Mouse (Mus musculus): ENCODE measurements around the gene Rce1. TPM values are rescaled to one million over a fixed set of nuclear protein-coding genes. Genes with fewer than 3 reads are reported as not detected.

Gene Rce1
- polyA plus RNA-seq, 2 experiments = 61.5 to 90.2 TPM

DNA sequence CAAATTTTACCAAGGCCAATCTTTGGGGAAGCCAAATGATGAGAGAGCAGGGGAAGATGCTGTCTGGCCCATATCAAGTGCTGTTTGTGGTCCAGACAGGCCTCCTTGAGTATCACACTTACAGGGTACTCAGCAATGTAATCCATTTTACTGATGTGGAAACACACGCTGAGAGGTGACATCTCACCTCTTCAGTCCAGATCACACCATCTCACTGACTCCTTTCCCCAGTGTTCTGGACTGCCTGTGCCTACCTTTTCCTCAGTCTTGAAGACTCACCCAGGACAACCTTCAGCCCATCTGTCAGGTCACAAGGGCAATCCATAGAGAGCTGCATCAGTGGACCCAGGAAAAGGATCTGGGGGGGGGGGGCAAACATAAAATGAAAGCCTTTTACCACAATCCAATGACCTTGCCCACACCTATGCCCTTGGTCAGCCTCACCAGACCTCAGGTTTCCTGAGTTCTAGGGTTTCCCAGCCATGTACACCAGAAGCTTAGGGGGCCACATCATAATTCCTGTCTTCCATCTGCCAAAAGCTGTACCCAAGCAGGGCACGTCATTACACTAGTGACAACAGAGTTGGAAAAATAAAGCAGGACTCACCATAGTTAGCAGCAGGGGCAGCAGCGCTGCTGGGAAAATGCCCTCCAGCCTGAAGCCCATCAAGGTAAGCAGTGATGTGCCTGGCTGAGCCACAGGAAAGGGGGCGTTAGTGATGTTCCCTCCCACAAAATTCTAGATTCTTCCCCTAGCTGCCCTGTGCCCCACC is 849 bp downstream of the Rce1 start:
- H3K27ac ChIP-seq (replicated peaks; ENCODE audit: low read depth, low read length) = peak overlapping the region; percentile 91; the same call in 1 of the 2 replicates
- H3K36me3 ChIP-seq (ENCODE audit: control insufficient read depth, insufficient read depth, low read length) = peaks cover 39% of the 10 kb centered on the region
- H3K4me2 ChIP-seq (replicated peaks; ENCODE audit: low read depth, low read length, severe bottlenecking) = peak overlapping the region; percentile 78
- H3K9ac ChIP-seq (ENCODE audit: low read depth, low read length, severe bottlenecking) = peak overlapping the region; percentile 92
- no peaks in the 10 kb centered on the region for H3K27me3 ChIP-seq (ENCODE audit: control insufficient read depth, insufficient read depth, low read length)
- WGBS = 22% methylated on average over 4 of the region's 4 CpGs
- H3K4me3 ChIP-seq (replicated peaks; ENCODE audit: low read length) = peak overlapping the region; percentile 90
- DNase-seq (ENCODE audit: low spot score) (no peak), ATAC-seq (ENCODE audit: low FRiP score, low read depth) (no peak)
- TF ChIP-seq POLR2A (IDR thresholded peaks at IDR 0.05; ENCODE audit: borderline replicate concordance, extremely low read depth, insufficient read depth, insufficient read length) = no peak
- peaks cover 19% of the 10 kb centered on the region for H3K4me1 ChIP-seq (ENCODE audit: control insufficient read depth, insufficient read depth, low read length)
- no peaks in the 10 kb centered on the region for H3K9me3 ChIP-seq (ENCODE audit: control insufficient read depth, low read length)

DNA sequence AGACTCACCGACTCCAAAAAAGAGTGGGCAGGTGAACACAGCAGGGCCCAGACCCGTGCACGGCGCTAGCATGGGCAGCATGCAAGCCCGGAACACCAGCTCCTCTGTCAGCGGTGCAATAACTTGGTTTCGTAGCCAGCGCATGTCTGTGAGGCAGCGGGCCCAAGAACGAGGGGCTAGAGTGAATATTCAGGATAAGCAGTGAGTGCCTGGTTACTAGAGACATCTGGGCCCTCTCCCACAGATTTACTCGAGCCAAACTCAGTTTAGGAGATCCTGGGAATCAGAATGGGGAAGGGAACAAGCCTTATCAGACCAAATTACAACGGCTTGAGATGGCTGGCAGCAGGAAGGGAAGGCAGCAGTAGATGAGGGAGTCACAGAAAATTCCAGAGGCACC is 1.4 kb downstream of the Rce1 start:
- TF ChIP-seq POLR2A (IDR thresholded peaks at IDR 0.05; ENCODE audit: borderline replicate concordance, extremely low read depth, insufficient read depth, insufficient read length) = no peak
- no peaks in the 10 kb centered on the region for H3K9me3 ChIP-seq (ENCODE audit: control insufficient read depth, low read length)
- H3K4me3 ChIP-seq (replicated peaks; ENCODE audit: low read length) = no peak overlapping the region
- peaks cover 39% of the 10 kb centered on the region for H3K36me3 ChIP-seq (ENCODE audit: control insufficient read depth, insufficient read depth, low read length)
- H3K4me2 ChIP-seq (replicated peaks; ENCODE audit: low read depth, low read length, severe bottlenecking) = no peak overlapping the region
- peaks cover 19% of the 10 kb centered on the region for H3K4me1 ChIP-seq (ENCODE audit: control insufficient read depth, insufficient read depth, low read length)
- 91% methylated on average over 12 of the region's 12 CpGs for WGBS
- DNase-seq (ENCODE audit: low spot score) (no peak), ATAC-seq (ENCODE audit: low FRiP score, low read depth) (no peak)
- H3K27ac ChIP-seq (replicated peaks; ENCODE audit: low read depth, low read length) = no peak overlapping the region
- H3K9ac ChIP-seq (ENCODE audit: low read depth, low read length, severe bottlenecking) = 0 out of 2 replicates have a peak overlapping the region, but pooled peaks have one; percentile 4
- H3K27me3 ChIP-seq (ENCODE audit: control insufficient read depth, insufficient read depth, low read length) = no peaks in the 10 kb centered on the region

DNA sequence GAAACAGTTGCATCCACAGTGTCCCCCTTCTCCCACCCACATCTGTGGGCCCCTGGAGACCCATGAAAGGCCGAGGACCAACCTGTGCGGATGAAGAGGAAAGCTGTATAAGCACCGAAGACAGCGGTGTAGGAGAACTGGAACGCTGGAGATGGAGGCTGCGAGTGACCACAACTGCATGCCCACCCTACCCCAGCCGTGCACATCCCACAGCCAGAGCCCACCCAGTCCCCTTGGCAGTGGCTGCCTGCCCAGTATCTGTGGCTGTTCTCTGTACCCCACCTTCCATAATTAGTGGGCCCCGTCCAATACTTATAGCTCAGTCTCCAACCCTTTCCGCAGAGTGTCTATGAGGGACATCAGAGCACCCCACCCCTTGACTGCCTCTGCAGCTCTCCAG is 2.0 kb downstream of the Rce1 start:
- H3K36me3 ChIP-seq (ENCODE audit: control insufficient read depth, insufficient read depth, low read length) = peaks cover 39% of the 10 kb centered on the region
- H3K4me3 ChIP-seq (replicated peaks; ENCODE audit: low read length) = no peak overlapping the region
- H3K27me3 ChIP-seq (ENCODE audit: control insufficient read depth, insufficient read depth, low read length) = no peaks in the 10 kb centered on the region
- H3K9ac ChIP-seq (ENCODE audit: low read depth, low read length, severe bottlenecking) = no peak overlapping the region
- H3K4me2 ChIP-seq (replicated peaks; ENCODE audit: low read depth, low read length, severe bottlenecking) = no peak overlapping the region
- TF ChIP-seq POLR2A (IDR thresholded peaks at IDR 0.05; ENCODE audit: borderline replicate concordance, extremely low read depth, insufficient read depth, insufficient read length) = no peak
- WGBS = 92% methylated on average over 9 of the region's 9 CpGs
- ATAC-seq (ENCODE audit: low FRiP score, low read depth) (no peak), DNase-seq (ENCODE audit: low spot score) (no peak)
- no peaks in the 10 kb centered on the region for H3K9me3 ChIP-seq (ENCODE audit: control insufficient read depth, low read length)
- H3K4me1 ChIP-seq (ENCODE audit: control insufficient read depth, insufficient read depth, low read length) = peaks cover 19% of the 10 kb centered on the region
- H3K27ac ChIP-seq (replicated peaks; ENCODE audit: low read depth, low read length) = no peak overlapping the region

DNA sequence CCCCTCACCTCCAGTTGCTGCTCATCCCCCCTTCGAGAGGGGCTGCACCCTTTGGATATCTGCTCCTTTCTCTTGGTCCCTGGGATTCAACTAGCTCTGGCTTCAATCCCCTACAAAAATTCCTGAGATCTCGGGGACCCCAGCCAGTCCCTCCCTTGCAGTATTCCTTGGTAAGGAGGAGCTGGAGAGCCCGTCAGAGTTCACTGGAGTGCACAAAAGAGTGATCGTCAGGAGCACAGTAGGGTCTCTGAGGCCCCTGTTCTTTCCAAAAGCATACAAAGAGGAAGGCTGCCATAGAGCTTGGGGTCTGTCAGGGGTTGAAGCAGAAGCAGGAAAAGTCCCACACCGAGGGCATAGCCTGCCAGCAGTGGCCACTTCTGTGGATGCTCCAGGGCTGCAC is 2.7 kb downstream of the Rce1 start:
- H3K27me3 ChIP-seq (ENCODE audit: control insufficient read depth, insufficient read depth, low read length) = no peaks in the 10 kb centered on the region
- 89% methylated on average over 5 of the region's 5 CpGs for WGBS
- peaks cover 39% of the 10 kb centered on the region for H3K36me3 ChIP-seq (ENCODE audit: control insufficient read depth, insufficient read depth, low read length)
- no peak overlapping the region for H3K27ac ChIP-seq (replicated peaks; ENCODE audit: low read depth, low read length)
- DNase-seq (ENCODE audit: low spot score) (no peak), ATAC-seq (ENCODE audit: low FRiP score, low read depth) (no peak)
- no peak for TF ChIP-seq POLR2A (IDR thresholded peaks at IDR 0.05; ENCODE audit: borderline replicate concordance, extremely low read depth, insufficient read depth, insufficient read length)
- no peak overlapping the region for H3K9ac ChIP-seq (ENCODE audit: low read depth, low read length, severe bottlenecking)
- no peaks in the 10 kb centered on the region for H3K9me3 ChIP-seq (ENCODE audit: control insufficient read depth, low read length)
- peaks cover 19% of the 10 kb centered on the region for H3K4me1 ChIP-seq (ENCODE audit: control insufficient read depth, insufficient read depth, low read length)
- H3K4me3 ChIP-seq (replicated peaks; ENCODE audit: low read length) = no peak overlapping the region
- no peak overlapping the region for H3K4me2 ChIP-seq (replicated peaks; ENCODE audit: low read depth, low read length, severe bottlenecking)

DNA sequence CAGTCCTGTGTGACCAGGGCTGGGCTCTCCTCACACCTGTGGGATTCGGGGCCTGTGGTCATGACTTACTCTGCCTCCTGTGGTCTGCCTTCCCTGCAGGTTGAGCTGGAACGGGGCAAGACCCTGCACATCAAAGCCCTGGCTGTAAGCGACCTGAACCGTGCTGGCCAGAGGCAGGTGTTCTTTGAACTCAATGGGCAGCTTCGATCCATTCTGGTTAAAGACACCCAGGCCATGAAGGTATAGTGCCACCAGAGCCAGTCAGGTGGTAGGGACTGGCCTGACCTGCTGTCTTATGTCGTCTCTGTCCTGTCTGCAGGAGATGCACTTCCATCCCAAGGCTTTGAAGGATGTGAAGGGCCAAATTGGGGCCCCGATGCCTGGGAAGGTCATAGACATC is 4.7 kb downstream of the Rce1 start:
- Histone ChIP-seq H3K4me2 (replicated peaks; ENCODE audit: low read depth, low read length, severe bottlenecking) (no peak overlapping the region), H3K4me3 (replicated peaks; ENCODE audit: low read length) (no peak overlapping the region), H3K9me3 (ENCODE audit: control insufficient read depth, low read length) (no peaks in the 10 kb centered on the region), H3K9ac (ENCODE audit: low read depth, low read length, severe bottlenecking) (no peak overlapping the region), H3K4me1 (ENCODE audit: control insufficient read depth, insufficient read depth, low read length) (peaks cover 14% of the 10 kb centered on the region), H3K27me3 (ENCODE audit: control insufficient read depth, insufficient read depth, low read length) (no peaks in the 10 kb centered on the region), H3K27ac (replicated peaks; ENCODE audit: low read depth, low read length) (no peak overlapping the region), H3K36me3 (ENCODE audit: control insufficient read depth, insufficient read depth, low read length) (peaks cover 39% of the 10 kb centered on the region)
- 87% methylated on average over 7 of the region's 7 CpGs for WGBS
- no peak for DNase-seq (ENCODE audit: low spot score)
- no peak for TF ChIP-seq POLR2A (IDR thresholded peaks at IDR 0.05; ENCODE audit: borderline replicate concordance, extremely low read depth, insufficient read depth, insufficient read length)
- no peak for ATAC-seq (ENCODE audit: low FRiP score, low read depth)
